Mouse (Mus musculus) c-Kit-positive CD71-positive TER-119-positive erythroid progenitor cells, embryonic 14.5 days (primary cell): ENCODE measurements around the gene Trappc10.

Source experiments
- DNase-seq: peaks from one replicate; pipeline ENCODE4 v3.0.0-alpha.2; 2013; ENCODE audit warnings: low spot score

The Trappc10 gene

DNA sequence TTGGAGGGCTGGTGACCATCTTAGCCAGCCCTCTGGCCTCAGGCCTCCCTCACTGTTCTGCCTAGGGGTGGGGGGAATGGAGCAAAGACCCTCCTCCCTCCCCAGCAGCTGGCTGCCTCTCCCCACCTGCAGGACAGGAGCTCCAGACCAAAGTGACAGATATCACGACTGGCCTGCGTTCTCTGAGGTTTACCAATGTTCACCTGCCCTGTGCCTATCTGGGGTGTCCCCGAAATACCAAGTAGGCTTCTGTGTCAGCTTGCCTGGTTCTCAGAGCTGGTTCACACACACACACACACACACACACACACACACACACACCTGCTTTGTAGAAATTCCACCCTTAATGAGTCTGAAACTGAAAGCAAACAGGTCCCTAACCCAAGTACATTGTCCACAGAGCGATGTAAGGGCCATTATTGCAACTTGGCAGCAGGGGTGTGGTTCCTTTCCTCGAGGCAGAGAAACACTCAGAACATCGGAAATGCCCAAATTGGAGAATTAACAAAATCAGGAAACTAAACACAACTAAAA is 13.8 kb upstream of the Trappc10 start:
- DNase-seq = no peak

DNA sequence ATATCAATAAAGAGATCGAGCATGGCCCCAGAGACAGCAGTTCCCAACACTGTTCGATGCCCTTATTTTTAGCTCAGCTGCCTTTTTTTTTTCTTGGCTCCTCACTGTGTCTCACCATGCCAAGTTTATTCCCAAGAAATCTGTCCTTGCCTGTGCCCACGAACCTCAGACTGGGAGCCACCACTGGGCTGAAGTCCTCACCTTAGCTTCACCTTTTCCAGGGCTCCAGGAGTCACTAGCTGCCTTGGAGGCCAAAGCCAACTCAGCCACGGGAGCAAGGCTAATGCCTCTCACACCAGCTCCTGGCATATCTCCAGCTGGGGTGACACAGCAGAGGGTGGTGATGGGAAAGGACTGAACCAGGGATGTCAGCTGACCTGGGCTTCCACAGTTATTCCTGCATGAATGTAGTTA is 11.2 kb upstream of the Trappc10 start:
- no peak for DNase-seq

DNA sequence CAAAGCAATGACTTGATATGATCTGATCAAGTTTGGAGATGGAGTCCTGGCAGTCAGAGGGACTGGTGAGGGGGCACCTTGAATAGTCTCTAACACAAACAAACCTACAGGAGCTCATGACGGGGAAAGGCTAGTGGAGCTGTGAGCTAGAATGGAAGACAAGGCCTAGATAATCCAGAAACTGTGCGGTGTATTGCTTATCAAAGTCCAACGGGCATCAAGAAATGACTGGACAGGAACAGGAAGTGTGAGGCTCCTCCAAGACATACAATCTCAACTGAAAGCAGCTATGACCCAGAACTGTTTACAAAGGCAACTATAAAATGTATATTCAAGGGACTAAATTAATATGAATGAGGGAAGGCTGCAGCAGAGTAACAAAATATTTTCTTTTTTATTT is 2.8 kb upstream of the Trappc10 start:
- DNase-seq = no peak

DNA sequence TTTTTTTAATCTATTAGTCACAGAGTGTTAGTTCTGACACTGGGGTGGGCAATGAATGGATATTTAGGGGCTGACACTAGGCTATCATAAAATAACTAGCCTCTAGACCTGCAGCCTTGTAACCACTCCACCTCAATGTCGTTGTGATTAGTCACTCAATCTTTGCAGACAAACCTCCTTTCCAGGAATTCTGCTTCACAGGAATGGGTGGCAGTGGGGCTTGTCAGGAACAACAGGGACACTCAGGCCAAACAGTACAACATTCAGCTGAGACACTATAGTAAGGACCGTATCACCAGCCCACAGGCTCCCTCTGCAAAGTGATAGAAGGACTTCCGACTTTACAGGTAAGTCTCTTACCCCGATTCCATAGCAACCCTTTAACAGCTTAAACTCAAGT is 2.3 kb upstream of the Trappc10 start:
- peak; percentile 69 for DNase-seq

DNA sequence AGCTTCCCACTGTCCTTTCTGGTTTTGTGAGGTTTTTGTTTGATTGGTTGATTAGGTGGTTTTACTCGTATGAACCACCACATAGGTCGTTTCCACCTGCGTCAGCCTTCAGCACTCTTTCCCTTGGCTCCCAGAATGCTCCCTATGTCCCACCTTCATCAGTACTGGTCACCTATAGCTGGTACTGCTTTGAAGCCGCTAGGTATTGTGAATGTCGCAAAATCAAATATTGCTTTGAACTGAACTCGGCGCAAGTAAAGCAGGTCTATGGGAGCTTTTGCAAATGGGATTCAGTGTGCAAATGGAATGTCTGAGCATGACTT is 745 bp upstream of the Trappc10 start:
- DNase-seq = no peak

DNA sequence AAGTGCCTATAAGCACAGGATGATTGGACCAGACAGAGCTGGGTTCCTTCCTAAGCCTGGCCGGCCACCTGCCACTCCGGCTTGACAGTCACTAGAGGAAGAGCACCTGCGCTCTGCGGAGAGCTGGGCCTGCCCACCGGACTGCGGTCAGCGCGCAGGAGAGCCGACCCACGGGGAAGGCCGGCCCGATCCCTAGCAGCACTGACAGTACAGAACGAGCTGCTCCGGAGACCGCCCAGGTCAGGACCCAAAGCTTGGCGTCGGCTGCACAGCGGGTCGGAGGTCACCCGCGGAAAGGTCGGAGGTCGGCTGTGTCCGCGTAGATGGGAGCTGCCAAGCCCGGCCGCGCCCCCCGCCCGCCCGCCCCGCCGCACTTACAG is 393 bp downstream of the Trappc10 start:
- DNase-seq = no peak

DNA sequence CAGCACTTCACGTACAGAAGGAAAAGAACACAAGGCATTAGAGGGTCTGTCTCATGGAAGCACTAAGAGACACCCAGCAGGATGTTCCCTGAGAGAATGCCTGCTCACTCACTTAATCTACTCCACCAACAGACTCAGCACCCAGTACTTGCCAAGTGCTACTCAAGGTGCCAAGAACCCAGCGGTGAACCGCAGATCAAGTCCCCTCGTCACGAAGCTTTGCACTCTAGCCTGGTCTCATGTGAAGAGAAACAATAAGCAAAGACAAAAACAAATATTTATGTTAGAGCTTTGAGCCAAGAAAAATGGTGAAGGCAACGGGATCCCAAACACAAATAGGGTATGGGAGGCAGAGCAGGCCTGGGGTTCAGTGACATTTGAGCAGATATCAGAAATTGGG is 5.5 kb downstream of the Trappc10 start:
- DNase-seq = no peak

DNA sequence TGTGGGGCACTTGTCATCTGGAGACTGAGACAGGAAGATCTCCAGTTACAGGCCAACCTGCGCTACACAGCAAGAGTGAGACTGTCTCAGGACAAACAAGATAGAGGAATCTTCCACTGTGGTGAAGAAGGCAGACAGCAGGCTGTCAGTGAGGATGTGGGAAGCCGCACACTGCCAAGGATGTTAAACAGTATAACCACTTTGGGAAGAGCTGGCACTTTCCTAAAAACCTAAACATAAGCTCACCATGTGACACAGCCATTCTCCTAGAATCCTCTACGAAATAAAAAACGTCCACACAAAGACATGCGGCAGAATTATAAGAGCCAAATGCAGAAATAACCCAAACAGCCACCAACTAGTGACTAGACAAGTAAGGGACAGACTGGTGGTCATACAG is 6.1 kb downstream of the Trappc10 start:
- DNase-seq = no peak

DNA sequence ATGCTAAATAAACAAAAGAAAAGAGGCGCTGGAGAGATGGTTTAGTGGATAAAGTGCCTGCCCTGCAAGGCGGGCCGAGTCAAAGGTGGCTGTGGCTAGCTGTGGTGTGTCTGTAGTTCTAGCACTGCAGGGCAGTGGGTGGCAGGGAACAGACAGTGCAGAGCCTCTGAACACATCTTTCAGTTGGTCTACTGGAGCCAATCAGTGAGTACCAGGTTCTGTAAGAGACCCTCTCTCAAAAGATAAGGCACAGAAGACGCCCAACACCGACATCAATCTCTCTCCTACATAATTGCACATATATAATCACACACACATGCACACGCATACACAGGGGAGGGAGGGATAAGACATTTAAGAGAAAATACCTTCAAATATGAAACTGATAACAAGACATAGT is 6.6 kb downstream of the Trappc10 start:
- DNase-seq = no peak

DNA sequence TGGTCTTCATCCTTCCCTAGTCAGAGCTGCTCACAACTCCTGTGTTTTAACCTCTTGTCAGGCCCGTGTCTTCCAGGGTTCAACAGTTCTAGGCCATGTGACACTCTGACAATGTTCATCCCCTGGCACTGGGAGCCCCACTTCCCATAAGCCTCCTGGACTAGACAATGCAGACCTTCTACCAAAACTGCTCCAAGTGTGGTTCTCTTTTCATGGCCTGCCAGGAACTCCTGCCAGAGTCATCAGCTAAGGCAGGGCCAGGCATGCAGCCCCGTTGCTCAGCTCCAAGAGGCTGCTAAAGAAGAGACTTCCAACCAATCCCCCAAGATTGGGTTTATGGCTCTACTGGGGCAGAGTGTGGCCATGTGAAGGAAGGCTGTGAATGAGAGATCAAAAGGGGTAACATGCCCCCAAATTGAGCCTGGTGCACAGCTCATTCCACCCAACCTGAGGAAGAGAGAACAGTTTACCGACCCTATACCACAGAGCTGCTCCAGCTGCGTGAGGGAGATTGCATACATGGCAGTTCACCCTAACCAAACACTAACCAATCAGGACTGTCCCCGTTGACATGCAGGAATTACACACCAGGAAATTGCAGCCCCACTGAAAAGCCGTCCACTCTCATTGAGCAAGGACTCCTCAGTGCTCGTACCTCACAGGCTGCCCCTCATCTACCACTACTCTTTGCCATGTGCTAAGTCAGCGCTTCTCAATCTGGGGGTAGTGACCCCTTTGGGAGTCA is 7.4 kb downstream of the Trappc10 start:
- DNase-seq = no peak

DNA sequence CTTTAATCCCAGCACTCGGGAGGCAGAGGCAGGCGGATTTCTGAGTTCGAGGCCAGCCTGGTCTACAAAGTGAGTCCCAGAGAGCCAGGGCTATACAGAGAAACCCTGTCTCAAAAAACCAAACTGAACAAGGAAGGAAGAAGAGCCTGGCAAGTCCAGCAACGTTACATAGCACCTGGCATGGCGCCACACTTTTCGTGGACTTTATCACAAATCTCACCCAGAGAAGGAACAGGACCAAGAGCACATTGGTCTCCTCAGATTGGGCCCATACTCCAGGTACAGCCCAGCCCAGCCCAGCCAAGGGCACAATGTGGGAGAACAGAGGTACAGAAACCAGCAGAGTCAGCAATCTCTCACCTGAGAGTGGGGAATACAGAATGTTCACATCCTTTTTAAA is 10.7 kb downstream of the Trappc10 start:
- no peak for DNase-seq

DNA sequence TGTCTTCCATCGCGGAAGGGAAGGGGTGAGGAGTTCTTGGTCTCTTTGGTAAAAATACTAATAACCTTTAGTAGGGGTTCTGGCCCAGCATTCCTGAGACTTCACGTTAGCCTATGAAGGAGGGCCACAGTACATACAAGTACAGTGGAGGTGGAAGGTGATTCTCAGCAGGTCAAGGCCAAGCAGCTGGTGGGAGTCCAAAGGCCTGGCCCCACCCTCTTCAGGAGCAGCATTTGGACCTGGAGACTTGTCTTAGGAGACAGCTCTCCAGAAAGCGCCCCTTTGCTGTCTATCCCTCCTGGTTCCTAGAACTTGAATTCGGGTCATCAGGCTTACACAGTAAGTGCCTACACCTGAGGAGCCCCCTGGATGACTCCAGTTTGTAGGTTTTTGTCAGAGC is 11.3 kb downstream of the Trappc10 start:
- DNase-seq = no peak

DNA sequence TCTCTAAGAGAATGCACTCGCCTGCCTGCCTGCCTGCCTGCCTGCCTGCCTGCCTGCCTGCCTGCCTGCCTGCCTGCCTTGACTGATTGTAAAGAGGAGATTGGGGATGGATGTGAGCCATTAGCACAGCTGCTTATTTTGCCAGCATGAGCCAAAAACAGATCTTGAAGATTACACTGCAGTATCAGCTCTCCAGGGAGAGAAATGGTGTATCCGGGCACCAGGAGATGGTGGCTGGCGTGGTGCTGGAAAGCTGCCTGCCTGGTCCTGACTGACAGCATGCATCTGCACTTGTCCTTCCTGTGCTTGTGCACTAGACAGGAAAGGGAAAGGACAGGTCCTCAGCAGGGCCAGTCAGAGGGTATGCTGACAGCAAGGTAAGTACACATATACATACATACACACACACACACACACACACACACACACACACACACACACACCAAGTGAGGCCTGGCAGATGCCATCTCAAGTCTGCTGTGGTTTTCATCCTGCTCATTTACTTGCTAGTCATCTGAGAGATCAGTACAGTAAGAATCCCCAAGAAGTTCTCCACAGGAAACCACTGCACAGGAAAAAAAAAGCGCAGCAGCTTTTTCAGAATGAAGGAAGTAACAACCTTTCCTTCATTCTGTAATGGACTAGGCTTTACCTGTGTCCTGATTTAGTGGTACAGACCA is 12.0 kb downstream of the Trappc10 start:
- DNase-seq = no peak

DNA sequence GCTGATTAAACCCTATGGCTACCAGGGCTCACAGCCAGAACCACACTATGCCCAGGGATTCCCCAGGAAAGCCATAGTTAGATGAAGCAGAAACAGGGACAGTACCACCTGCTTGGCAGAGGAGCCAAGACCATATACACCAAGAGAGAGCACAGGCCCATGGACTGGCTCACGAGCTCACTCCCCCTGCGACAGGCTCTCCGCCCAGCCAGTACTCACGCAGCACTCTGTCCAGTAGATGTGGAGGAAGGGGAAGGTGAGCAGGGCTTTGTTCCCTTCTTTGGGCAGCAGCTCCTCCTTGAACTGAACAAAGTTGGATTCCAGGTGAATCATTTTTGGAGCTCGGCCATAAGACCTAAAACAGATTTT is 15.9 kb downstream of the Trappc10 start:
- DNase-seq = no peak

DNA sequence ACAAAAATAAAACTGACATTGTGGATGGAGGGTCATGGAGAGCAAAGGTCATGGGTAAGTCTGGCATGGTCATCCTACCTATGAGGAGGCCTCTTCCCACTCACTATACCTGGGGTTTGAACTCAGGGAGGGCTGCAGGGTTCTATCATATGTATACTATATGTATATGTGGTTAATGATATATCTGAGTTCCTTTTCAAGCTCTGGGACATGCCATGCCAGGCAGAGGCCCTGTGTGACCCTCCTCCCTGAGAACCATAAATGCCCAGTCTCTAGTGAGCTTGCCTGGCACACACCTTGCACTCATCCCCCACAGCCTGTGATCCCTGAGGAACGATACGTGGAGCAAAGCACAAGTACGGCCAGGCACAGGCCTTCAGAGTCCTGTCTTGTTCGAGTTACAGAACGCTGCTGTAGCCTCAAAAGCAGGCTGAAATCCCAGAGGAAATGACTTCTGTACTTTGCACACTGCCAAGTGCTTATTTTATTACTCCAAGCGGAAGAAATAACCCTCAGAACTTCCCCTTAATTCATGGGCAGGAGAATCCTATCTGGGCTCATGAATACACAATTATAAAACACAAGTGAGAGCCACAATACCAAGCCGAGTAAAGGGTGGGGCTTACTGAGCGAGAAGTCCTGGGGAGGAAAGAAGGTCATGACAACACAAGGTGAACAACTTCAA is 16.4 kb downstream of the Trappc10 start:
- no peak for DNase-seq

DNA sequence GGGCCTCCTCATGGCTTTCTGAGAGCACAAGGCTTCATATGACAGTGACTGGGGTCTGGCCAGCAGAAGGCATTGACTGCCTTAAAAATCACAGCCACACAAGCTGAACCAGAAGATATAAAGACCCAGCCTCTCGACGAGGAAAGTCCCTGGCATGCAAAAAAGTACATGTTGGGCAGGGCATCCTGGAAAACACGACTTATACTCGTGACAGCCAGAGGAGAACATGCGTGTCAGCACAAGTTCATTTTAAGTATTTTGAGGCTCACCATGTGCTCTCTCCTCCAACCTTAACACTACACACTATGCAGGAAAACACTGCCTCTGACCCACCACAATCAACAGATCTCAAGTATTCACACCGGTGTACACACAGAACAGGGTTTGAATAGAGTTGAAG is 20.3 kb downstream of the Trappc10 start:
- DNase-seq = no peak

DNA sequence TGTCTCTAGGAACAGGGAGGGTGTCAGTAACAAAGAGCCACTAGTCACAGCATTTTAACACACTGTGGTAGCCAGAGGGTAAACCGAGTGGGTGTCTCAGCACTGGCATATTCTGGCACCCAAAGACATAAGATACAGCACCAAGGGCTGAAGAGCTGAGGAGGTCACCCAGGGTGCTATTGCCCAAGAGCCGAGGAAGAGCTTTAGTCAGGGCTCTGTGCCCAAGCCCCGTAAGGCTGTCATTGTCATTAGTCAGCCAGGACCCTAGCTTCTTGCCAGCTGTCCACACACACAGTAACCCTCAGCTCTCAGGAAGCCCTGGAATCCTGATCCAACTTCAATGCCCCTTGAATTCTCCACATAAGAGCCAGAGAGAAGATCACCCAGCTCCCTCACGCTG is 21.5 kb downstream of the Trappc10 start:
- no peak for DNase-seq

DNA sequence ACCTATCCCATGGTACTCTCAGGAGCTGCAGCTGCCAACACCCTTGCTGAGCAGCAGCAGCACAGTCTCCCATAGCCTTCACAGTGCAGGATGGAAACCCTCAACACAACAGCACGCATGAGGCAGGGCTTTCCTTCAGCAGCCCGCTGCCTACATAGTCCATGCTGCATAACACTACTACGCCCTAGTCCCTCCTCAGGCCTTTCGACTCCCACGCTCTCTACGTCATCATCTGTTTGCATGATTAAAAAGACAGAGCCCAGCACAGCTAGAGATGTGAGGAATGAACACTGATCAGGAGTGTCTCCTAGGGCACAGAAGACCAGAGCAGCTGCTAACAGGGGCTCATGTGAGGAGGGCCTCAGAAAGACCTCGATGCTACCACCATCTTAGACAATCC is 23.1 kb downstream of the Trappc10 start:
- no peak for DNase-seq

DNA sequence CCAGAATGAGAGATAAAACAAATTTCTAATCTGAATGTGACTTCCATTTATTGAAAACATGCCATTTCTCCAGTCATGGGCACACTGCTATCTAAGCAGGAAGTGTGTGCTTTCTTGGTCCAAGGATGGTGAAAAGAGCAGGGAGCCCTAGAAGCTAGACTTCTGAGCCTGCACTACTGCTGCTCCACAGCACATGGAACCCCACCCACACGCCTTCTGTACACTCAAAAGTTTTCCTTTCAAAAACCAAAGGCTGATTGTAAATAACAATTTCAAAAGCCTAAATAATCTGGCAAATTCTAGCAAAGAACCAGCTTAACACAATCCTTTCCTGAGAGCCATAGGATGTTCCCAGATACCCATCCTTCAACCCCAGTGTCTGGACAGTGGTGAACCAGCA is 24.9 kb downstream of the Trappc10 start:
- DNase-seq = no peak

DNA sequence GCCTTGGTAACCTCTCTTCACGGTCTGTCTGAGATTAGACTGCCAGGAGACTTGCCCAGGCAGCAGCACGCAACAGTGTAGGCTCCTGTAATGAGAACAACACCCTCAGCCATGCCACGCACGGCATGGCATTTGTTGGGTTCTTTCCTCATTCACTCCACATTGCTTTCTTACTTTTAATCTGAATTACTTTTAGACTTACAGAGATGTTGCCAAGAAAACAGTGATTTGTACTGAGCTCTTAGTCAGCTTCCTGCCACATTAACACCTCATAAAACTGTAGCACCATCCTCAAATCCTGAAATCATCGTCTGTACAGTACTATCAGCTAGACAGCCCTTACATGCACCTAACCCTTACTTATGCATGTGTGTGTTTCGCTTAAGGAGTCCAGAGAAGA is 25.9 kb downstream of the Trappc10 start:
- DNase-seq = no peak

DNA sequence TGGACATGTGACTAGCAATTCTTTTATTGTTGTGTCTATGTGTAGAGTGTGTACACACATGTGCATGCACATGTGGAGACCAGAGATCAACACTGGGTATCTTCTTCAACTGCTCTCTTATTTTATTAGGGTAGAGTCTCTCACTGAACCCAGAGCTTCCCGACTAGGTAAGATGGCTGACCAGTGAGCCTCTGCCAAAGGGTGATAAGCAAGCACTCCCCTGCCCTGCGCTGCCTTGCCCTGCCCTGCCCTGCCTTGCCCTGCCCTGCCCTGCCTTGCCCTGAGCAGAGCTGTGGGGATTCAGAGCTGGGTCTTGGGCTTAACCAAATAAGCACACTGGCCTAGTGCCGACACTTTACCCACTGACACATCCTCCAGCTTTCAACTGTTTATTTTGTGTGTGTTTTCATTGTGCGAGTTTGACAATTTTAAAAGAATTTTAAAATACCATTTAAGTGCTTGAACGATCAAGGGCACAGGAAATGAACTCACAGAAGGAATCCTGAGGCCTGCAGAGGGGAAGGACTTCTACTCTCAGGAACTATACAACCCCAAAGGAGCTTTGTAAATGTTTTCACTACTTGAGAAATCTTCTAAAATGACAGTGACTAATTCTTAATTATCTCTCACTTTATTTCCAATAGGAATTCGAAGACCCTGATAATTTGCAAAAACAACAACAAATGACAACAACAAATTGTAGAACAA is 27.9 kb downstream of the Trappc10 start:
- peak; percentile 67 for DNase-seq

DNA sequence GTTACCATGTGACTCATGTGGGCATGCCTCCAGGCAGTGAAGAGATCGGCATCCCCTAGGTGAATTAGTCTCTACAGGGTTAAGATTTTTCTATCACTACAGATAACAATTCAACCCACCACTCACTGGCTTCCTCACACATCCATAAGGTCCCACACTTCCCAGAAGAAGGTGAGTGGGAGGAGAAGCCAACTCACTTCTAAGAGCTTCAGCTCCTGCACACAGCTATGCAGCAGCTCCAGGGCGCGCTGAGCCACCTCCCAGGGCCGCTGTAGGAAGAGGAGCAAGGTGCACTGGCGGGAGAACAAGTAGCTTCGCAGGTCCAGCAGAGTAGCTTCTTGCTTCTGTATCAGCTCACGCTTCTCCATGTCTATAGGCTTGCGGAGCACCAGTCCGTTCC is 30.1 kb downstream of the Trappc10 start:
- DNase-seq = no peak

DNA sequence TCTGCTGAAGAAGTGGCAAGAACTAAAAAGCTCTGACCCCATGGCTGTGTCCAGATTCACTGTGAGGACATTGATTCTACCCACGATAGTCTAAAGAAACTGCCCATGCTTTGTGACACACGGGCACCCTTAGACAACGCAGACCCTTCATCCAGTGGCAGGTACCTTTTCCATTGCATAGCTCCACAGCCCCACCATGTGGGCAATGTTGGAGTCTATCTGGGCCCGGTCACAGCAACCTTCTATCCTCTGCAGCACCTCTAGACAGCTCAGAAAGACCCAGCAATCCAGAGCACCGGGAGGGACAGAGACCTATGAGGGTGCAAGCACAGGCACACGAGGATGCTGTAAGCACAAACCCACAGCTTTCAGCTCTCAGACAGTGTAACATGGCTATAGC is 33.1 kb downstream of the Trappc10 start:
- no peak for DNase-seq
